Mouse (Mus musculus): Measurements from ENCODE around the gene Iffo1. TPM values are rescaled to one million over a fixed set of nuclear protein-coding genes. Genes with fewer than 3 reads are reported as not detected.

Gene Iffo1
- polyA plus RNA-seq, 1 experiment, result 29.9 TPM

DNA sequence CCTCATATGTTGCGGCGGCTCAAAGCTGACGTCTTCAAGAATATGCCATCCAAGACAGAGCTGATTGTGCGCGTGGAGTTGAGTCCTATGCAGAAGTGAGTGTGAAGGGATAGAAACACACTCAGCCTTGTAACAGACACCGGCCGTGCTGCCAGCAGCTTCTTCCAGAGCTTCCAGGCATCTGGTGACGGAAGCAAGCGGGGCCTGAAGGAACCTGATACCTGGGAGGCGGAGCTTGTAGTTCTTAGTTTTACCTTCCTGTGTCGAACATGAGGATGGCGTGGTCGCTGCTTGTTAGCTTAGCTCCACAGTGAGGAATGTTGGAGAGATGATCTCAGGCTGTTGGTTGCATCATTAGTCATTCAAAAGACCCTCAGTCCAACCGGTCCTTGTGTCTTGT, 35.7 kb upstream of the Iffo1 start:
- no peak for DNase-seq (ENCODE audit: low read depth)
- TF ChIP-seq CTCF (IDR thresholded peaks at IDR 0.05; ENCODE audit: borderline replicate concordance, extremely low read depth, insufficient read depth, insufficient read length), result no peak
- no peak for TF ChIP-seq POLR2A (IDR thresholded peaks at IDR 0.05; ENCODE audit: borderline replicate concordance, extremely low read depth, insufficient read depth, insufficient read length, poor library complexity, severe bottlenecking)

DNA sequence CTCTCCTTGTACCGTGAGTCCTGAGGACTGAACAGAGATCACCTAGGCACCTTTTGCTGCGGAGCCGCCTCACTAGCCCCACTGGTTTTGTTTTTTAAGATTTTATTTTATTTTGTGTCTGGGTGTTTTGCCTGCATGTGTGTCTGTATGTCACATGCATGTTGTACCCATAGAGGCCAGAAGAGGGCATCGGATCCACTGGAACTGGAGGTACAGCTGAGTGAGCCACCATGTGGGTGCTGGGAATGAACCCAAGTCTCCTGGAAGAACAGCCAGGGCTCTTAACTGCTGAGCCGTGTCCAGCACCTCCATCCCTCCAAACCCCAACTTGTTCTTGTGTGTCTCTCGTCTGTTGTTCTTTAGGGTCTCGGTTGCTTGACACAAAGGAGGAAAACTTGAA, 34.1 kb upstream of the Iffo1 start:
- TF ChIP-seq POLR2A (IDR thresholded peaks at IDR 0.05; ENCODE audit: borderline replicate concordance, extremely low read depth, insufficient read depth, insufficient read length, poor library complexity, severe bottlenecking) (no peak), CTCF (IDR thresholded peaks at IDR 0.05; ENCODE audit: borderline replicate concordance, extremely low read depth, insufficient read depth, insufficient read length) (peak; percentile 53; the same call in 1 of the 2 replicates)
- DNase-seq (ENCODE audit: low read depth), result peak; percentile 67

- DNase-seq (ENCODE audit: low read depth), result no peak
- TF ChIP-seq POLR2A (IDR thresholded peaks at IDR 0.05; ENCODE audit: borderline replicate concordance, extremely low read depth, insufficient read depth, insufficient read length, poor library complexity, severe bottlenecking) (no peak), CTCF (IDR thresholded peaks at IDR 0.05; ENCODE audit: borderline replicate concordance, extremely low read depth, insufficient read depth, insufficient read length) (no peak)
Observed at GRCm38 (mm10) chr6:125112553-125112952, 32.5 kb upstream of the Iffo1 start.

GRCm38 (mm10) chr6:125119387-125119786, 25.7 kb upstream of the Iffo1 start:
- DNase-seq (ENCODE audit: low read depth), result no peak
- no peak for TF ChIP-seq CTCF (IDR thresholded peaks at IDR 0.05; ENCODE audit: borderline replicate concordance, extremely low read depth, insufficient read depth, insufficient read length)
- no peak for TF ChIP-seq POLR2A (IDR thresholded peaks at IDR 0.05; ENCODE audit: borderline replicate concordance, extremely low read depth, insufficient read depth, insufficient read length, poor library complexity, severe bottlenecking)

DNA sequence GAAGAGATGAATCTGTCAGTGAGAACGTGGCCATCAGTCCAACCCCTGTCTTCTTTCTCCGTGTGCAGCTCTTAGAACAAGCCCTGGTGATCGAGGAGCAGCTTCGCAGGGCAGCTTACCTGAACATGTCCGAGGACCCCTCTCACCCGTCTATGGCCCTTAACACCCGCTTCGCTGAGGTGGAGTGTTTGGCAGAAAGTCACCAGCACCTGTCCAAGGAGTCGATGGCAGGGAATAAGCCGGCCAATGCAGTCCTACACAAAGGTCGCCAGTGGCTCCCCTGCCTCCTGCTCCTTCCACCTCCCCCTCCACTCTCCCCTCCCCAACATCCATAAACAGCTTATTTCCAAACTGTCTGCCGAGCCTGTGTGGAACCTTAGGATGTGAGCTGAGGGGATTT, 16.3 kb upstream of the Iffo1 start:
- no peak for DNase-seq (ENCODE audit: low read depth)
- TF ChIP-seq CTCF (IDR thresholded peaks at IDR 0.05; ENCODE audit: borderline replicate concordance, extremely low read depth, insufficient read depth, insufficient read length) (no peak), POLR2A (IDR thresholded peaks at IDR 0.05; ENCODE audit: borderline replicate concordance, extremely low read depth, insufficient read depth, insufficient read length, poor library complexity, severe bottlenecking) (no peak)

- no peak for DNase-seq (ENCODE audit: low read depth)
- TF ChIP-seq POLR2A (IDR thresholded peaks at IDR 0.05; ENCODE audit: borderline replicate concordance, extremely low read depth, insufficient read depth, insufficient read length, poor library complexity, severe bottlenecking) (no peak), CTCF (IDR thresholded peaks at IDR 0.05; ENCODE audit: borderline replicate concordance, extremely low read depth, insufficient read depth, insufficient read length) (no peak)
Observed at GRCm38 (mm10) chr6:125129710-125130402, 15.2 kb upstream of the Iffo1 start.

DNA sequence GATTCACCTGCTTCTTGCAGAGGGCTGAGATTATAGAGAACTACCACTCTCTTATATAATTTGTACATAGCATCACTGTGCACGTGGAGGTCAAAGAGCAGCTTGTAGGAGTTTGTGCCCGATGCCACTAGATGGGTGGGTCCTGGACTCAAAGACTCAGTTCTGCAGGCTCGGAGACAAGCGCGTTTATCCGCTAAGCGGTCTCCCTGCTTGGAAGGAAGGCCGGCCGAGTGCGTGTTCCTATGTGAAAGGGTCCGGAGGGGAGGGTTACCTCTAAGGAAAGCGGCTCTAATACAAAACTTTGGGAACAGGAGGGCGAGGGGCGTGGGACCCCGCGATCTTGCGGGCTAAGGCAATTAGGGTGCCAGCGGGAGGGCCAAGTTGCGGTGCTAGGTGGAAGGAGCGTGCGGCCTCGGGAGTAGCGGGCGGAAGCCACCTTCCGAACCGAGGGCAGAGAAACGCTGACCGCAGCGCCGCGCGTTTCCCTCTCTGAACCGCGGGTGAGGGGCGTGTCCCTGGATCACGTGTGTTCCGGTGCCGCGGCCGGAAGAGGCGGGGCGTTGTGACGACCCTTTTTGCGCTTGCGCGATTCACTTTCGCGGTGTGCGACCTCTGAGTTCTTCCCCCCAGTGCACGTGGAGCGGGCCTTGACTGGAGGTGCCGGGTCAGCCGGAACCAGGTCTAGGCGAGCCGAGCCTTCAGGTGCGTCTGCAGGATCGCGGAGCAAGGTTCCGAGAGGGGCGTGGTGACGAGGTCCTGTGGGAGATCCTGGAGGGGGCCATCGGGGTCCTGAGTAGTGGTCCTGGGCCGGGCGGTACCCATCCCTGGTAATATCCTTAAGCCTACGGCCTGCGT, 13.5 kb upstream of the Iffo1 start, which contains the start of gene Nop2:
Gene Nop2 (plus strand): TSS at position 608 of the 855 bp plus-strand sequence.
- TF ChIP-seq POLR2A (IDR thresholded peaks at IDR 0.05; ENCODE audit: borderline replicate concordance, extremely low read depth, insufficient read depth, insufficient read length, poor library complexity, severe bottlenecking) (peak; percentile 76; the same call in 1 of the 2 replicates), CTCF (IDR thresholded peaks at IDR 0.05; ENCODE audit: borderline replicate concordance, extremely low read depth, insufficient read depth, insufficient read length) (no peak)

GRCm38 (mm10) chr6:125132470-125132869, 12.6 kb upstream of the Iffo1 start:
- TF ChIP-seq POLR2A (IDR thresholded peaks at IDR 0.05; ENCODE audit: borderline replicate concordance, extremely low read depth, insufficient read depth, insufficient read length, poor library complexity, severe bottlenecking) (no peak), CTCF (IDR thresholded peaks at IDR 0.05; ENCODE audit: borderline replicate concordance, extremely low read depth, insufficient read depth, insufficient read length) (no peak)
- no peak for DNase-seq (ENCODE audit: low read depth)

More for the DNA sequence above, 13.5 kb upstream of the Iffo1 start, which contains the start of gene Nop2:
- DNase-seq (ENCODE audit: low read depth), result peak; percentile 97

GRCm38 (mm10) chr6:125137002-125137671, 7.9 kb upstream of the Iffo1 start:
- no peak for TF ChIP-seq POLR2A (IDR thresholded peaks at IDR 0.05; ENCODE audit: borderline replicate concordance, extremely low read depth, insufficient read depth, insufficient read length, poor library complexity, severe bottlenecking)
- TF ChIP-seq CTCF (IDR thresholded peaks at IDR 0.05; ENCODE audit: borderline replicate concordance, extremely low read depth, insufficient read depth, insufficient read length), result peak; percentile 63; the same call in 1 of the 2 replicates

DNA sequence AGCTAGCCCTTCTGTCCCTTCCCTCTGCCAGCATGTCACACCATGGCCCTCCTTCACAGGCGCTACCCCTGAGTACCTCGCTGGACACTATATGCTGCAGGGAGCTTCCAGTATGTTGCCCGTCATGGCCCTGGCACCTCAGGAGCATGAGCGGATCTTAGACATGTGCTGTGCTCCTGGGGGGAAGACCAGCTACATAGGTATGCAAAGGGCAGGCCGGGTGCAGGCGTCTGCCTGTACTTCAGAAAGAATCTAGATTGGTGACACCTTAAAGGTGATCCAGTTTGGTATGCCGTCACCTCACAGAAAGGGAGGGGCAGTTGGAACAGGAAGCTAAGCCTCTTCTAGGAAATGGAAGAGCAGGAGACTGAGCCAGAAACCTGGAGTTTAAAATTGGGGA, 5.3 kb upstream of the Iffo1 start:
- TF ChIP-seq POLR2A (IDR thresholded peaks at IDR 0.05; ENCODE audit: borderline replicate concordance, extremely low read depth, insufficient read depth, insufficient read length, poor library complexity, severe bottlenecking) (no peak), CTCF (IDR thresholded peaks at IDR 0.05; ENCODE audit: borderline replicate concordance, extremely low read depth, insufficient read depth, insufficient read length) (no peak)
- DNase-seq (ENCODE audit: low read depth), result no peak

More at GRCm38 (mm10) chr6:125137002-125137671, 7.9 kb upstream of the Iffo1 start:
- no peak for DNase-seq (ENCODE audit: low read depth)

DNA sequence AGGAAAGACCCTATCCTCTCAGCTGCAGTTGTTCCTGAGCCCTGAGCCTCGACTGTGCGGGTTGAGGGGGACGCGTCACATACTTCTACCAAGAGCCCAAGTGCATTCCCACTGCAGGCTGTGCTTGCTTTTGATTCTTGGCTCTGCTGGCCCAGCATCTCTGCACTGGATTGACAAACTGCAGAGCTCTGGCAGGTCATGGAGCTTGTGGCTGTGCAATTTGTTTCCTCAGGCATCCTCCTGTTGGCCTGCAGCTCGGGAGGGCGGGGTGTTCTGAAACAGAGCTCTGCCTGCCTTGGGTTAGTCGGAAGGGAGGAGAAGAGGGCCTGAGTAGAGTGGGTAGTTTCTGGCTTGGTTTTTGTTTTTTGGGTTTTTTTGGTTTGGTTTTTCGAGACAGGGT, 2.6 kb upstream of the Iffo1 start:
- DNase-seq (ENCODE audit: low read depth), result no peak
- TF ChIP-seq POLR2A (IDR thresholded peaks at IDR 0.05; ENCODE audit: borderline replicate concordance, extremely low read depth, insufficient read depth, insufficient read length, poor library complexity, severe bottlenecking) (no peak), CTCF (IDR thresholded peaks at IDR 0.05; ENCODE audit: borderline replicate concordance, extremely low read depth, insufficient read depth, insufficient read length) (no peak)

All from brain, embryonic 14.5 days (tissue).